Mouse (Mus musculus) stomach, postnatal 0 days (tissue): Measurements from ENCODE around the gene Slc24a4. TPM values are rescaled to one million over a fixed set of nuclear protein-coding genes. Genes with fewer than 3 reads are reported as not detected.

Source experiments
- ATAC-seq: fragments of 200-750 bp; cut with Nextera tagmentation; 2 replicates; pipeline ENCODE4 v1.8.0; 2017; ENCODE audit not compliant: low FRiP score, low TSS enrichment
- DNase-seq: peaks from one replicate; pipeline ENCODE4 v3.0.0-alpha.2; 2016; ENCODE audit warnings: low spot score
- H3K27ac ChIP-seq: fragments of 300-500 bp; sonication (generic); replicated peaks from 2 replicates; pipeline ENCODE4 v1.5.1; 2014; ENCODE audit warnings: mild to moderate bottlenecking, control low read depth
- H3K27me3 ChIP-seq: fragments of 300-500 bp; sonication (generic); 2 replicates; pipeline ENCODE4 v1.6.1; 2014; ENCODE audit warnings: low read length; ENCODE audit not compliant: control insufficient read depth, insufficient read depth
- H3K36me3 ChIP-seq: fragments of 300-500 bp; sonication (generic); 2 replicates; pipeline ENCODE4 v1.6.1; 2014; ENCODE audit warnings: low read length, mixed read lengths; ENCODE audit not compliant: control insufficient read depth, insufficient read depth
- H3K4me1 ChIP-seq: fragments of 300-500 bp; sonication (generic); replicated peaks from 2 replicates; pipeline ENCODE4 v1.6.1; 2014; ENCODE audit warnings: antibody characterized with exemption; ENCODE audit not compliant: control insufficient read depth, insufficient read depth
- H3K4me2 ChIP-seq: fragments of 300-500 bp; sonication (generic); replicated peaks from 2 replicates; pipeline ENCODE4 v1.6.1; 2014; ENCODE audit warnings: low read depth, mild to moderate bottlenecking, control low read depth, moderate library complexity
- H3K4me3 ChIP-seq: fragments of 300-500 bp; sonication (generic); 2 replicates; pipeline ENCODE4 v1.5.1; 2014; ENCODE audit warnings: low read depth, low read length, control low read depth
- H3K9ac ChIP-seq: fragments of 300-500 bp; sonication (generic); 2 replicates; pipeline ENCODE4 v1.6.1; 2014; ENCODE audit warnings: mild to moderate bottlenecking, low read length, control low read depth, mixed read lengths
- H3K9me3 ChIP-seq: fragments of 300-500 bp; sonication (generic); 2 replicates; pipeline ENCODE4 v1.6.1; 2016; ENCODE audit warnings: low read length; ENCODE audit not compliant: control insufficient read depth
- CTCF ChIP-seq: IDR thresholded peaks from 2 replicates; pipeline ENCODE4 v1.5.1; 2016; ENCODE audit warnings: antibody characterized with exemption, low read depth, mild to moderate bottlenecking, moderate library complexity
- EP300 ChIP-seq: optimal IDR thresholded peaks from 2 replicates; pipeline ENCODE3; 2016; ENCODE audit warnings: antibody characterized with exemption
- WGBS: fragments of 180-500 bp; shearing (Covaris S2); extraction: QIAGEN DNeasy Blood & Tissue Kit; methylation state at CpG from one replicate; pipeline ENCODE4 v1.1.7; 2014; 5-methylcytosine and 5-hydroxymethylcytosine counted together
- polyA plus RNA-seq: library from polyadenylated mRNA; unstranded; fragments of >200 nt; fragmentation: Nextera tagmentation; extraction: Ambion mirVana; gene quantifications from 2 replicates; pipeline ENCODE4 v1.2.1, GENCODE M21; 2015

The Slc24a4 gene
- polyA plus RNA-seq, 1 experiment from 2014 or later, result 0.28 TPM

DNA sequence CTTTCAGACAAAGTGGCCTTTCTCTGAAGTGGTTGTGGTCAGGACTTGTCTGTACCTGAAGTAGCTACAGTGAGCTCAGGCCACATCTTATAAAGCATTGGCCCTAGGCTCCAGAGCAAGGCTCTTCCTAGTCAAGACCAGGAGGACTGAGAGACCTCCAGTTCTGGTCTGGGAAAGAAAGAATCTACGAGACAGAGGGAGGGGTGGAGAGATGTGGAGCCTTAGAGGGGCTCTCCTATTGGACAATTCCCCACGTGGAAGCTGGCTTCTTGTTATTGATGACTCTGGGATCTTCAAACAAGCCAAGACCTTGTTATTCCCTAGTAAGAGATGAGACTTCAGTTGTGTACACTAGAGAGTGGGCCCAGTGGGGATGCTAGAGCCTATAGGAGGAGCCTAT lies 160.3 kb downstream of the Slc24a4 start:
- WGBS, result 27% methylated on average over 2 of the region's 2 CpGs
- no peak overlapping the region for H3K27ac ChIP-seq
- no peak overlapping the region for H3K4me3 ChIP-seq
- ATAC-seq, result no peak
- H3K27me3 ChIP-seq, result no peaks in the 10 kb centered on the region
- no peak overlapping the region for H3K9ac ChIP-seq
- no peak overlapping the region for H3K4me2 ChIP-seq
- TF ChIP-seq CTCF (no peak), EP300 (no peak)
- no peaks in the 10 kb centered on the region for H3K9me3 ChIP-seq
- no peak for DNase-seq
- no peaks in the 10 kb centered on the region for H3K36me3 ChIP-seq
- peaks cover 14% of the 10 kb centered on the region for H3K4me1 ChIP-seq

GRCm38 (mm10) chr12:102289568-102289967 lies 161.0 kb downstream of the Slc24a4 start:
- Histone ChIP-seq H3K4me3 (no peak overlapping the region), H3K4me2 (no peak overlapping the region), H3K27ac (no peak overlapping the region), H3K36me3 (no peaks in the 10 kb centered on the region), H3K9ac (no peak overlapping the region), H3K27me3 (no peaks in the 10 kb centered on the region), H3K4me1 (peaks cover 12% of the 10 kb centered on the region), H3K9me3 (no peaks in the 10 kb centered on the region)
- no peak for ATAC-seq
- WGBS, result 93% methylated on average over 1 of the region's 1 CpGs
- TF ChIP-seq EP300 (no peak), CTCF (no peak)
- no peak for DNase-seq

DNA sequence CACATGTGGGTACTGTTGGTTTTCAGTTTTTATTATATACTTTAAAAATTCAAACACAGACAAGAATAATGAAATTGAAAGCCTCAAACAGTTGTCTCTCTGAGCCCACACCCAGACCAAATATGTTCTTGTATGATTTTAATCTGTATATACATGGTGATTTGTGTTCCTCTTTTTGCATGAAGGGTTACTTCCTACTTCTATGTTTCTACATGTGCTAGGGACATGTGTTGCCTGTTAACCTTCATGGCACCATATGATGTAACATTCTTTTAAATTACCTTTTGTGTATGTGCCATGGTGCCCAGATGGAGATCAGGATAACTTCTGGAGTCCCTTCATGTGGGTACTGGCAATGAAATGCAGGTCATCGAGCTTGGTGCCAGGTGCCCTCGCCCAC lies 162.1 kb downstream of the Slc24a4 start:
- Histone ChIP-seq H3K4me2 (no peak overlapping the region), H3K9ac (no peak overlapping the region), H3K36me3 (no peaks in the 10 kb centered on the region), H3K27me3 (no peaks in the 10 kb centered on the region), H3K9me3 (no peaks in the 10 kb centered on the region), H3K4me1 (peaks cover 10% of the 10 kb centered on the region), H3K4me3 (no peak overlapping the region), H3K27ac (no peak overlapping the region)
- TF ChIP-seq CTCF (no peak), EP300 (no peak)
- no peak for DNase-seq
- WGBS, result 89% methylated on average over 2 of the region's 2 CpGs
- no peak for ATAC-seq

DNA sequence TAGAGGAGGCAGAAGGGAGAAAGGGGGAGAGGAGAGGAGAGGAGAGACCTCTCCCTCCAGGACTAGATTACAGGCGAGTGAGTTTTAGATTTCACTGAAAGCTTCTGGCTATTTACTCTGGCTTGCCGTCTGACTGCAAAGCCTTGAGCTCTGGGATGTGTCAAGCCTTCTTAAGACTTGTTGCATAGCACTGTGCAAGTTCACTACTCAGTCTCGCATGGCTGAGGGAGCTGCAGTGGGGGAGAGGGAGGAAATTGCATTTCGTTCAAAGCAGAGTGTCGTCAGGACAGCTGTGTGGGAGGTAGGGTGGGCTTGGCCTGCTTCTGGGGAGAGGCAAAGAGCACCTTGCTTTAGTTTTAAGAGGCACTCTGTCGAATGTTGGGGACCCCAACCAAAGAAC lies 163.2 kb downstream of the Slc24a4 start:
- TF ChIP-seq EP300, result no peak
- no peak for TF ChIP-seq CTCF
- H3K4me1 ChIP-seq, result peaks cover 3% of the 10 kb centered on the region
- DNase-seq, result no peak
- H3K9me3 ChIP-seq, result no peaks in the 10 kb centered on the region
- H3K4me2 ChIP-seq, result no peak overlapping the region
- H3K27me3 ChIP-seq, result no peaks in the 10 kb centered on the region
- H3K4me3 ChIP-seq, result no peak overlapping the region
- no peaks in the 10 kb centered on the region for H3K36me3 ChIP-seq
- no peak overlapping the region for H3K9ac ChIP-seq
- WGBS, result 26% methylated on average over 6 of the region's 6 CpGs
- H3K27ac ChIP-seq, result 0 out of 2 replicates have a peak overlapping the region, but pooled peaks have one; percentile 18
- no peak for ATAC-seq

DNA sequence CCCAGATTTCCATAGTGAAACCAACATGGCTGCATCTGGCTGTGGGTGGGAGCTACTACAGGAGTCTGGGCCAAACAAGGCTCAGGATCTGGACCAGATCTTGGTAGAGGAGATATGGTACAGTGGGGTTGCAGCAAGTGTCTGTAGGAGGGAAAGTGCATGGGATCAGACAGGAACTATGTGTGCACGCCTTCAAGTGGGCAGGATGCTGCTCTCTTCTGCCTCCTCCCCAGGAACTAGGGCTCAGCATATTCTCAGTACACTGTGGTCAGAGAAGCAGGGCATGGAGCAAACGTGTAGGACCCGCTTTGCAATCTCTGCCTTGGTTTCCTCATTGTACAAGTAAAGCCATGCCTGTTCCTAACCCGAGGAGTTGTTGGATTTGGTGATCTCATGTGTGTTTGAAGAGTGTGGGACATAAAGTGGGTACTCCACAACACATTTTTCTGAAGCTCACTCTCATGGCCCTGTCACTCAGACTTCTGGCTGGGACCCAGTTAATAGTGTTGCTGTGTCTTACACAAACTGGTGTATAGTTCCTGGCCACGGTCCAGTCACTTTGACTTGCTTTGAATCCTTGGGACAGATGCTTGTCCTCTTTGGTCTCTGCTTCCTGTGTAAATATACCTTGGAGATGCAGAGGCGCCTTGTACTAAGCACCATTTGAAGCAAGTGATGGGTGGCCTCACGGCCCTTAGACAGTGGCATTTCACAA lies 164.1 kb downstream of the Slc24a4 start:
- Histone ChIP-seq H3K4me3 (no peak overlapping the region), H3K27me3 (no peaks in the 10 kb centered on the region), H3K4me1 (no peaks in the 10 kb centered on the region; the same call in 1 of the 2 replicates), H3K9me3 (no peaks in the 10 kb centered on the region), H3K9ac (no peak overlapping the region), H3K27ac (no peak overlapping the region), H3K4me2 (no peak overlapping the region), H3K36me3 (no peaks in the 10 kb centered on the region)
- TF ChIP-seq CTCF (no peak), EP300 (no peak)
- no peak for DNase-seq
- WGBS, result 64% methylated on average over 7 of the region's 7 CpGs
- no peak for ATAC-seq

GRCm38 (mm10) chr12:102294634-102295033 lies 166.1 kb downstream of the Slc24a4 start:
- no peak for DNase-seq
- Histone ChIP-seq H3K27ac (no peak overlapping the region), H3K4me1 (no peaks in the 10 kb centered on the region; the same call in 1 of the 2 replicates), H3K9me3 (no peaks in the 10 kb centered on the region), H3K4me3 (no peak overlapping the region), H3K4me2 (no peak overlapping the region), H3K9ac (no peak overlapping the region), H3K36me3 (no peaks in the 10 kb centered on the region), H3K27me3 (no peaks in the 10 kb centered on the region)
- no peak for ATAC-seq
- 59% methylated on average over 5 of the region's 5 CpGs for WGBS
- TF ChIP-seq CTCF, result no peak
- TF ChIP-seq EP300, result no peak
